Mouse (Mus musculus): ENCODE data around the gene Capns2.
A peak's percentile ranks its signal among the peaks of the same experiment; 100 is the strongest.
"Not testable (repeated sequence)": the region's sequence is repeated elsewhere in the genome, so short reads cannot be mapped to it uniquely, and the experiment has no call there.

The Capns2 gene

GRCm38 (mm10) chr8:92901107-92901506, at the start of gene Capns2:
Gene Capns2, plus strand, starts transcription at chr8:92901407.
- DNase-seq: no peak

GRCm38 (mm10) chr8:92853188-92853983, 47.8 kb upstream of the Capns2 start:
- DNase-seq: no peak

DNA sequence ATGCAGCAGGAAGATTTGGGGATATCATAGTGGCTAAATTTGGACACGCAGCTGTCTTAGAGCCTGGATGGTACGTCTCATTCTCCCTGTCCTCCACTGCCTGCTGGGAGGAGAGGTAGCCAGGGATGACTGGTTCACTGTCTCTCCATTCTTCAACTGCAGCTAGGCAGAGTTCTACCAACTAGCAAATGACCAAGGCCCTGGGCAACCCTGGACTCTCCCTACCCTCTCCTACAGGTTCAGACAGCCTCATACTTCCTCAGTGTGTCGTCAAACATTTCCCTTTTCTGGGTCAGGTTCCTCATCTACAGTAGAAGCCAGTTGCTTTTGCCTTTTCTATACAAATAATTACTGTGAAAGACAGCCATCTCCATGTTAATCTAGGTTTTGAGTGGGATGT, 46.5 kb upstream of the Capns2 start:
- no peak for DNase-seq

DNA sequence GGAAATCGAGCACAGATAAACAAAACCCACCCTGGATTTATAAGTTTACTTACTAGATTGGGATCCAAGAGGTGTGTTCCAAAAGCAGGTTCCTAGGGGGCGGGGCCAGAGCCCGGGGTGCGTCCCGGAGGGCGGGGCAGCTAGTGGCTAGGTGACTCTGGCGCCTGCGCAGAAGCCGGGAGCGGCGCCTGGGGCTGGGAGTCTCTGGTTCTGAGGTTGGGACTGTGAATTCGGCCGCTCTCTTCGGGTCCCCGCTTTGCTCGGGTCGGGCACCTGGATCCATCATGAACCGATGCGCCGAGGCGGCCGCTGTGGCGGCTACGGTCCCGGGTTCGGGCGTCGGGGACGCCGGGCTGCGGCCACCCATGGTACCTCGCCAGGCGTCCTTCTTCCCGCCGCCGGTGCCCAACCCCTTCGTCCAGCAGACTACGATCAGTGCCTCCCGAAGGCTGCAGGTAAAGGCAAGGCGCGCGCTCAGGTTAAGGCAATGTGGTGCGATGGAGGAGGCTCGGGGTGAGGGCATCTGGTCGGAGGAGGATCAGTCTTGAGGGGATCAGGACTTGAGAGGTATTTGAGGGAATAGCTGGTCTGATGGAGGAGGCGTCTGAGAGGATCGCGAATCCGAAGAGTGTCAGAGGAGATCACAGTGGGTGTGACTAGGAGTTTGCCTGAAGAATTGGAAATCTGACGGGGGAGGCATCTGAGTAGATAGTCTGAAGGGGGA, 45.9 kb upstream of the Capns2 start, which contains the start of gene Lpcat2:
Gene Lpcat2 (plus strand): TSS at position 169 of the 724 bp plus-strand sequence.
- peak; percentile 15 for DNase-seq

DNA sequence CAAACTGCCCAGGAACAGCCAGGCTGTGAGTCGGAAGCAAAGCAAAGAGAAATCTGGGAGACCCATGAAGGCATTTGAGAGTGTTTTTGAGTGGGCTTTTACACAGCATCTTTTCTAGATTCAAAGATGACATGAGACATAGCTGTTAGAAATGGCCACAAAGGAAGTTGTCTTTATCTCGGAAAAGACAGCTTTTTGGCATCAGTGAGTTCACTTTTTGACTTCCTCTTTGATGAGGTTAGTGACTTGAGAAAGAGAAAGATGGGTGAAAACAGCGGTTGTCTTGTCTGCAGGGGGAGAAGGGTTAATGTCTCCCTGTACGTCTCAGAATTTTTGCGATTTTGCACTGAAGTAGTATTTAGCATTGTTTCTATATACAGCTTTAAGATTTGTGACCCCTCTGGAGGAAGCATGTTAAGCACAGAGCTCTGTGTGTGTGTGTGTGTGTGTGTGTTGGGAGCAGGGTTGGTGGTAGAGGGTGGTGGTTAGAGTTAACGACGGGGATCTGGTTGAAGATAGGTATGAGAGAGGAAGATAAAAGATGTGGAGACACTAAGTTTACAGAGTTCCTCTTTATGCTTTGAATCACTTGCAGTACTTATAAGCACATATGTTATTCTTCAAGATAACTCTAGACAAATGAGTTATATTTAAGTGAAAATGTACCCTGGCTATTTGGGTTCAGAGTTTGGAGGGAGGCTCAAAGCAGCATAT, 44.8 kb upstream of the Capns2 start:
- no peak for DNase-seq

GRCm38 (mm10) chr8:92858475-92859182, 42.6 kb upstream of the Capns2 start:
- DNase-seq: no peak

GRCm38 (mm10) chr8:92861977-92862376, 39.2 kb upstream of the Capns2 start:
- DNase-seq: no peak

DNA sequence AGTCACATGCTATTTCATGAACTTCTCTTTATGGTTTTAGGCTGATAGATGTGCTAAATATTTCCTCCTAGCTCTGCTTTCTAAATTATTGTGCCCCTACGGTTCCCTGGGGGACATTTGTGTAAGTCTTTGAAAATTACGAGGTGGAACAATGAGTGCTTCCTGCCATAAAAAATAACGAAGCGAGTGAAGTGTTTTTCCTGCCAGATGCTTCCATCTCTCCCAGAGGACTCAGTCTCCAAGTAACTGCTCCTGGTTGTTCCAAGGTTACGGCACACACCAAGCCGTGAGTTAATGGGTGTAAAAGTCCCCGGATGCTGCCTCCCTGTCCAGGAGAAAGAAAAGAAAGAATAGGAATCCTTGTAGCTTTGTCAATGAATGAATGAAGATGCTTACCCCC, 30.9 kb upstream of the Capns2 start:
- DNase-seq: no peak

GRCm38 (mm10) chr8:92872063-92872759, 29.0 kb upstream of the Capns2 start:
- DNase-seq: no peak

GRCm38 (mm10) chr8:92875795-92876194, 25.4 kb upstream of the Capns2 start:
- no peak for DNase-seq

DNA sequence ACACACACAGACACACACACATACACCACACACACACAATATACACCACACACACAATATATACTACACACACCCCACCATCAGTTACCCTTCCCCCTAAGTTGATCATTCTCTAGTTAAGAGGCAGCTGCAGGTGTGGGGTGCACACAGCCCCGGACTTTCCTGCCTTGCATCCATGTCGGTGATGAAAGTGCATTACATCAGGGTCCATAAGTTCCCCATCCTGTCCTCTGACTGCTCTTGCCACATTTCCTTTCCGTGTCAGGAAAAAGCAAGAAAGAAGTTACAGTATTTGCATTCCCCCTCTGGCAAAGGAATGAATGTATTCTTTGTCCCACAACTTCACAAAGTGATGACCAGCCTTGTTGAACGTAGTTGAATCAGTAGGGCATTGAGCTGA, 20.0 kb upstream of the Capns2 start:
- no peak for DNase-seq

DNA sequence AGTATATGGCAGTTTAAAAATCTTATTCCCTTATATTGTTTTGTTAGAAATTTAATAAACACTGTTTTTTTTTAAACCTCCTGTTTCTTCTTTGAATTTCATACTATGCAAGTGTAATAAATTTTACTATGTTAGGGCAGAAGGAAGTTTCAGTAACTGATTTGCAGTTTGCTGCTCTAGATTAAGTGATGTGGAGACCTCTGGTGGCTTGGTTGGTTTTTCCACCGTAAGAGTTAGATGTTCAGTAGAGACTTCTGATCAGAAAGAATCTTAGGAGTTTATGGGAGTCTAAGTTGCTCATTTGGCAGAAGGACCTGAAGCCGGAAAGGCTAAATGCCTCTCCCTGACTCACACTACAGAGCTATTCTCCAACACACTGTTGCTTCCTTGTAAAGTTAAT, 17.4 kb upstream of the Capns2 start:
- no peak for DNase-seq

GRCm38 (mm10) chr8:92892216-92892615, 9.0 kb upstream of the Capns2 start:
- not testable (repeated sequence) for DNase-seq

- DNase-seq: no peak
These were observed 7.3 kb upstream of the Capns2 start for GRCm38 (mm10) chr8:92893870-92894269.

DNA sequence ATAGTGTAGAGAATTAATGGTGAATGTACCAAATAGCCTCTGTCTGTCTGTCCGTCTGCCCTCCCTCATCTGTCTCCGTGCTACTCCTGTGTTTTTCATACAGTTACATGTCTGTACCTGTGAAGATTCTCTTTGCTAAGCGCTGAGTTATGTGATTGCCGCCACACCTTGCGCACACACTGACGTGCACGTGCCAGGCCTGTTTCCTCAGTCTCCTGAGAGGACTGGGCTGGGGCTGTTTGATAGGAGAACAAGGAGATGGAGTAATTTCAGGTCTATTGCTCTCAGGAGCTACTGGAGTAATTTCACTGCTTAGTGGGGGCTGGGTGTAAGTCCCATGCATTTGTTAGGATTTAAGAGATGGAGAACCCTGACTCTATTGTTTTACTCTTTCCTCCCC, 6.2 kb upstream of the Capns2 start:
- no peak for DNase-seq

GRCm38 (mm10) chr8:92896056-92896455, 5.2 kb upstream of the Capns2 start:
- no peak for DNase-seq

GRCm38 (mm10) chr8:92896611-92897010, 4.6 kb upstream of the Capns2 start:
- DNase-seq: no peak

DNA sequence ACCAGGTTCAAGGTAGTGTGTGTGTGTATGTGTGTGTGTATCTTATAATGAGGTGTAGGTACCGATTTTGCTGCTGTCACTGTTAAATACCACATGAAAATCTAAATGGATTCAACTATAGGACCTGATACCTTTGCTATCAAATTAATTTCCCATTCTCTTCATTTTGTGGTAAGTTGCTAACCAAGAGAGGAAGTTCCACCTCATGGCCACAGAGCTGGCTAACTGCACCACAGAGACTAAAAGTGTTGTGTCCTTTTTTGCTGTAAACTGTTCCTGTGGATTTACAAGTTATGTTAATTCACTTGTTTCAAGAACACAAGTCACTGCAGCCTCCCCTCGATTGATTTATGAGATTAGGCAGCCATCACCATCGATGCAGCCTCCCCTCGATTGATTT, 3.4 kb upstream of the Capns2 start:
- no peak for DNase-seq

DNA sequence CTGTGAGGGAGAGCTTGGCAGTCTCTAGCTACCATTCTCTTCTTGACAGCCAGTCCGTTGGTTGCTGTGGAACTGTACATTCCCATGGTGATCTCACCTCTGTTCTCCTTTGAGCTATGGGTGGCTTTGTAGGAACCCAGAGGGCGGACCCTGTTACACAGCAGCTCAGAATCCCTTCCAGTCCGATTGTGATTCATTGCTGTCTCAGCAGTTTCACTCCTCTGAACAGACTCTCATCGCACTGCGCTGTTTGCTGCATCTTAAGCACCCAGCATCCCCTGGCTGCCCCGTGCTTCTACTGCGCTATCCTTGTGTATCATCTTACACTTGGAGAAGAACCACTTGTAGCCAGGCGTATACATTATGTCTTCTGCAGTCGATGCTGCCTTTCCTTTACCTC, 1.6 kb upstream of the Capns2 start:
- DNase-seq: no peak

DNA sequence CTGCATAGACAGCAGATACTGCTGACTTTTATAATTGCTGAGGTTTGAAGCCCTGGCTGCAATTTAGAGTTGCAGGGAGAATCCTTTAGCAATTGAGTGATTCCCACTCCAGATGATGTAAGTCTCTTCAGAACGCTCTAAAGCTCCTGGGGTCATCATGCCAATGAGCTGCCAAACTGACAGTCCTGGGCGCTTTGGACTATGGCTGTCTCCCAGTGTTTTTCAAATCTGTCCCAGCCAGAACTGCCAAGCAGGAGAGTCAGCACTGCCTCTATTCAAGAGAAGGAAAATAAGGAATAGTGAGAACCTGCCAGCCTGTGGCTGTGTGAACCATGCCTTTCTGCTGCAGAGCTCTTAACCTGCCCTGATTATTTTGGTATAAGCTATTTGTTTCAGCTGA, 1.8 kb downstream of the Capns2 start:
- DNase-seq: no peak

DNA sequence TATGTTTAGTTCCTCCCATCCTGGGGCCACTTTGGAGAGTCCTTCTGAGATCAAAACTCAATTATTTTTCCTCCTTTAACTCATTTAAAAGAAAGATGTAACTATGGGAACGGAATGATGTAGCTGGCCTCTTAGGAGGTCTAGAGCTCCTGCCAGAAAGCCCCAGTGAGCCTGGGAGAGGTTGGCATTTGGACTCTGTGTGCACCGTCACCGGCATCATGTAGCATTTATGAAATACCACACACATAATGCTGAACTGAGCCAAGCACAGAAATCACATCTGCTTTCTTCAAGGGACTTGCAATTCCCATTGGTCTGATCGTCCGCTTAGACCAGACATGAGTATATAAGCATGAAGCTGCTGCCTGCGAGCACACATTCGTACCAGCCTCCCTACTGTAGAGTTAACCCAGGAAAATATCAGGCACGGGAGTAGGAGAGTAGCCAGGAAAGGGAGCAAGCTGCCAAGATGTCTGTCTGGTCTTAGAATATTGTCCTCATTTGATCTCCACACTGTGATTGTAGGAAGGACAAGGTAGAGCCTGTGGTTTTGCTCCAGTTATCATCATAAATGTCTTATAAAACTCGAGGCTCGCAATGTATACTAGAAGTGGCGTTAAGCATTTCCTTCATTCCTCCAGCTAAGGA, 2.4 kb downstream of the Capns2 start:
- no peak for DNase-seq

DNA sequence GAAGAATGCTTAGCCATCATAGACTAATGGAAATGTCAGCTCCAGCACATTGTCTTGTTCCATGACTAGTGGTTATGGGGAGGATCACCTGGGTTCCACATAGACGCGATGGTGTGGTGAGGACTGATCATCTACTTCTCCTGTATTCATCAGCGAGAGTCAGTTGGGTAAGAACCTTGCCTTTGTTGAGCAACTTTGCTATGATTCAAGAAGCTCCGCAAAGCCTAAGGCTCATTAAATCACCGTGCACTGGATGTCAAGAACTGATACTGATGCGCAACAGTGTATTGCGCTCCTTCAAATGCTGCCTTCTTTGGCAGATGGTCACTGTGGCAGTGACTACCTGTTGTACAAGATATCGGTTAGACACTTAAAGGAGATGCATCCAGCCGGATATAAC, 5.3 kb downstream of the Capns2 start:
- no peak for DNase-seq
